Mouse (Mus musculus): ENCODE data around the gene Zfp384. TPM values are rescaled to one million over a fixed set of nuclear protein-coding genes. Genes with fewer than 3 reads are reported as not detected.

Gene Zfp384
- polyA plus RNA-seq, 1 experiment from 2014 or later, result 9.9 TPM

DNA sequence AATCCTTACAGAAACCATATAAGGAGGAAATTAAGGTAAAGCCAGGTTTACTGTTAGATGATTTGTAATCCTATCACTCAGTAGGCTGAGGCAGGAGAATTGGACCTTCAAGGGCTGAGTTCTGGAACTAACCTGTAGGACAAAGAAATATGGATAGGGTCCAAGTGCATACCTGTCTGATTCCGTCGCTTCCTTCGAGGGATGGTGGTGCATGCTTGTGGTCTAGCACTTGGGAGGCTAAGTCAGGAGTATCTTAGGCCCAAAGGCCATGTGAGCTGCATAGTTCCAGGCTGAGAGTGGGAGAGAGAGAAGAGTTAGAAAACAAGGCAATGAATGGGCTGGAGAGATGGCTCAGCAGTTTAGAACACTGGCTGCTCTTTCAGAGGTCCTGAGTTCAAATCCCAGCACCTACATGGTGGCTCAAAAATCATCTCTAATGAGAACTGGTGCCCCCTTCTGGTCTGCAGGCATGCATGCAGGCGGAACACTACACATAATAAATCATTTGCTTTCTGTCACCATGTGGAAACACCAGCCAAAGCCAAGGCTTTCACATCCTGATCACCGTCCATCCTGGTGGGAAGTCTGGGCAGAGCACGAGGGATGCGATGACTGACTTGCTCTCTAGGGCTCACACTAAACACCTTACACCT lies 42.4 kb upstream of the Zfp384 start:
- H3K36me3 ChIP-seq (ENCODE audit: insufficient read depth, low read length), result no peaks in the 10 kb centered on the region
- no peak overlapping the region for H3K27ac ChIP-seq (ENCODE audit: low read length)
- WGBS, result 88% methylated on average over 7 of the region's 7 CpGs
- no peak overlapping the region for H3K9ac ChIP-seq (replicated peaks; ENCODE audit: low read depth)
- peaks cover 5% of the 10 kb centered on the region for H3K4me1 ChIP-seq (ENCODE audit: insufficient read depth, low read depth, low read length)
- no peaks in the 10 kb centered on the region for H3K9me3 ChIP-seq (ENCODE audit: low read length)
- no peak overlapping the region for H3K4me2 ChIP-seq (replicated peaks; ENCODE audit: low read depth, low read length)
- TF ChIP-seq CTCF (IDR thresholded peaks at IDR 0.05) (peak; percentile 57), EP300 (IDR thresholded peaks at IDR 0.05) (no peak)
- no peak overlapping the region for H3K4me3 ChIP-seq (ENCODE audit: low read depth, low read length)
- ATAC-seq (no peak), DNase-seq (ENCODE audit: low spot score) (no peak)
- H3K27me3 ChIP-seq (replicated peaks; ENCODE audit: insufficient read depth, low read length), result no peaks in the 10 kb centered on the region

DNA sequence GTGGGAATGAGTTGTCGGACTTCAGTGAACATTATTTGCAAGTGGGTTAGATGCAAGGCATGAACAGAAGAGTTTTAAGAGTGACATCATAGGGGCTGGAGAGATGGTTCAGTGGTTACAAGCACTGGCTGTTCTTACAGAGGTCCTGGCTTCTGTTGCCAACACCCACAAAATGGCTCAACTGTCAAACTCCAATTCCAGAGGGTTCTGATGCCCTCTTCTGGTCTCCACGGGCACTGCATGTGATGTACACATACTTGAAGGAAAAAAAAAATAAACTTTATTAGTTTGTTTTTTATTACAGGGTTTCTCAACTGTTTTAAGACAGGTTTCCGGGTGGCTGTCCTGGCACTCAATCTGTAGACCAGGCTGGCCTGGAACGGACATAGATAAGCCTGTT lies 41.2 kb upstream of the Zfp384 start:
- Histone ChIP-seq H3K27me3 (replicated peaks; ENCODE audit: insufficient read depth, low read length) (no peaks in the 10 kb centered on the region), H3K9ac (replicated peaks; ENCODE audit: low read depth) (no peak overlapping the region), H3K4me3 (ENCODE audit: low read depth, low read length) (no peak overlapping the region), H3K27ac (ENCODE audit: low read length) (no peak overlapping the region), H3K36me3 (ENCODE audit: insufficient read depth, low read length) (no peaks in the 10 kb centered on the region), H3K4me2 (replicated peaks; ENCODE audit: low read depth, low read length) (no peak overlapping the region), H3K9me3 (ENCODE audit: low read length) (no peaks in the 10 kb centered on the region), H3K4me1 (ENCODE audit: insufficient read depth, low read depth, low read length) (peaks cover 5% of the 10 kb centered on the region)
- WGBS, result 56% methylated on average over 4 of the region's 4 CpGs
- TF ChIP-seq CTCF (IDR thresholded peaks at IDR 0.05) (peak; percentile 67), EP300 (IDR thresholded peaks at IDR 0.05) (no peak)
- DNase-seq (ENCODE audit: low spot score) (peak; percentile 47), ATAC-seq (no peak)

DNA sequence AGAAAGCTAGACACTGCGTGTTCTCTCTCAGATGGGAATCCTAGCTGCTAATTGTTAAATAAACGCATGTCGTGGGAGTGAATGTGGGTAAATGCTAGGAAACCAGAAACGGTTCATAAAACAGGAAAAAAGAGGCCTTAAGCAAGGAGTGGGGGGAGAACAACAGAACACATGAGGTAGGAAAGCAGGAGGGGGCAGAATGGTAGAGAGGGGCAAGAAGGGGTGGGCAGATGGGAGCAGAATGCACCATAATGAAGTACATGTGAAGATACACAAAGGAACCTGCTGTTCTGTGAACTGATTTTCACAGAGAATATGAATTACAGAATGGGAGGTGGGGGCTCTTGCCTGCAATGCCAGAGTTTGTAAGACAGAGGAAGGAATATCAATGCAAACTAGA lies 16.7 kb upstream of the Zfp384 start:
- no peaks in the 10 kb centered on the region for H3K36me3 ChIP-seq (ENCODE audit: insufficient read depth, low read length)
- peaks cover 6% of the 10 kb centered on the region for H3K4me1 ChIP-seq (ENCODE audit: insufficient read depth, low read depth, low read length)
- no peak for DNase-seq (ENCODE audit: low spot score)
- H3K9me3 ChIP-seq (ENCODE audit: low read length), result no peaks in the 10 kb centered on the region
- TF ChIP-seq CTCF (IDR thresholded peaks at IDR 0.05) (no peak), EP300 (IDR thresholded peaks at IDR 0.05) (no peak)
- H3K27me3 ChIP-seq (replicated peaks; ENCODE audit: insufficient read depth, low read length), result peaks cover 27% of the 10 kb centered on the region; the same call in 1 of the 2 replicates
- WGBS, result 58% methylated on average over 4 of the region's 4 CpGs
- H3K27ac ChIP-seq (ENCODE audit: low read length), result no peak overlapping the region
- H3K4me2 ChIP-seq (replicated peaks; ENCODE audit: low read depth, low read length), result no peak overlapping the region
- ATAC-seq, result no peak
- H3K9ac ChIP-seq (replicated peaks; ENCODE audit: low read depth), result no peak overlapping the region
- H3K4me3 ChIP-seq (ENCODE audit: low read depth, low read length), result no peak overlapping the region

DNA sequence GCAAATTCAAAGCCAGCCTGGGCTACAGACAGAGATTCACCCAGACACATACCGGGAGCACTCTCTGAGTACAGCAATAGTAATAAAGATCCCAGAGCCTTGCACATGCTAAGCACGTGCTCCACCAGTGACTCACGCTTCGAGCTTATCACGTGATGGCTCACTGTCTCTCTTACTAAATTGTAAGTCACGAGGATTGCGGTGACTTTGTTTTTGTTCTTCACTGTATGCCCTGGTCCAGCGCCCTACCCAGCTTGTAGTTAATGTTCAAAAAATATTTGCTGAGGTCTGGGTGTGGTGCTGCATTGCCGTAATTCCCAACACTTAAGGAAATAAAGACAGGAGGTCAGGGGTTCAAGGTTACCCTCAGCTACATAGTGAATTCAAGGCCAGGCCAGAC lies 15.6 kb upstream of the Zfp384 start:
- Histone ChIP-seq H3K9me3 (ENCODE audit: low read length) (no peaks in the 10 kb centered on the region), H3K27ac (ENCODE audit: low read length) (no peak overlapping the region), H3K4me2 (replicated peaks; ENCODE audit: low read depth, low read length) (no peak overlapping the region), H3K4me1 (ENCODE audit: insufficient read depth, low read depth, low read length) (peaks cover 8% of the 10 kb centered on the region), H3K27me3 (replicated peaks; ENCODE audit: insufficient read depth, low read length) (peaks cover 38% of the 10 kb centered on the region; the same call in 1 of the 2 replicates), H3K36me3 (ENCODE audit: insufficient read depth, low read length) (no peaks in the 10 kb centered on the region), H3K4me3 (ENCODE audit: low read depth, low read length) (no peak overlapping the region), H3K9ac (replicated peaks; ENCODE audit: low read depth) (no peak overlapping the region)
- 73% methylated on average over 9 of the region's 9 CpGs for WGBS
- ATAC-seq, result no peak
- DNase-seq (ENCODE audit: low spot score), result no peak
- TF ChIP-seq CTCF (IDR thresholded peaks at IDR 0.05) (no peak), EP300 (IDR thresholded peaks at IDR 0.05) (no peak)

DNA sequence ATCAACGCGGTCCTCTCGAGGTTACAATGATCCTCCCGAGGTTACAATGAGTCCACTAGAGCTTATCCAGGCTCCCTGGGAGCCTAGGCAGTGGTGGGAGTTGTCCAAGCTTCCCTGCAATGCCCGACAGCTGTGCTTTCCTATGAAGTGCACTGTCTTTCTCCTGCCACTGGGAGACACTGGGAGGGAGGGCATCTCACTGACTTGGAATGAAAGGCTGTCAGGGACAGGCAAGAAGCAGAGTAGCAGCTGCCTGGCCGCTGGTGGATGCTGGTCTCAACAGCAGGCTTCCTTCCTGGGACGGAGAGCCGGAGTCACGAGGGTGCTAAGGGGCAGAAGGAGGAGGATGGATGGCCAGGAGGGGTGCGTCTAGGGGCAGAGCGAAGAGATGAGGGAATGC lies 15.1 kb upstream of the Zfp384 start:
- Histone ChIP-seq H3K4me1 (ENCODE audit: insufficient read depth, low read depth, low read length) (peaks cover 8% of the 10 kb centered on the region), H3K4me2 (replicated peaks; ENCODE audit: low read depth, low read length) (no peak overlapping the region), H3K27me3 (replicated peaks; ENCODE audit: insufficient read depth, low read length) (peaks cover 44% of the 10 kb centered on the region), H3K27ac (ENCODE audit: low read length) (no peak overlapping the region), H3K4me3 (ENCODE audit: low read depth, low read length) (no peak overlapping the region), H3K36me3 (ENCODE audit: insufficient read depth, low read length) (no peaks in the 10 kb centered on the region), H3K9me3 (ENCODE audit: low read length) (no peaks in the 10 kb centered on the region), H3K9ac (replicated peaks; ENCODE audit: low read depth) (no peak overlapping the region)
- TF ChIP-seq EP300 (IDR thresholded peaks at IDR 0.05) (no peak), CTCF (IDR thresholded peaks at IDR 0.05) (peak; percentile 53)
- WGBS, result 14% methylated on average over 11 of the region's 11 CpGs
- ATAC-seq (0 out of 2 replicates have a peak, but pooled peaks have one; percentile 21), DNase-seq (ENCODE audit: low spot score) (peak; percentile 25)

DNA sequence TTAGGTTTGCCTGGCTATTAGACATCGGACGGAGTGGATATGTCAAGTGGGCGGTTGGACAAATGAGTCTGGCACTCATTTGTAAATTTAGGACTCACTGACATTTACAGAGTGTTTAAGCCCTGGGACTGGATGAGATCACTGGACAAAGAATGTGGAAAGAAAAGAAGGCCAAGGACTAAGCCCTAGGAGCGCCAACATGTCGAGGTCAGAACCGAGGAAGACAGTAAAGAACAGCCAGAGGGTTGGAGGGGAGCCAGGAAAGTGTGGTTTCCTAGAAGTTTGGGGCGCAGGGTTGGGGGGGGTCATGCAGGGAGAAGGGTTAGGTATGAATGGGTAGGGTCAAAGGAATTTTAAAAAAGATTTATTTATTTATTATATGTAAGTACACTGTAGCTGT lies 13.7 kb upstream of the Zfp384 start:
- Histone ChIP-seq H3K27ac (ENCODE audit: low read length) (no peak overlapping the region), H3K9me3 (ENCODE audit: low read length) (no peaks in the 10 kb centered on the region), H3K4me3 (ENCODE audit: low read depth, low read length) (no peak overlapping the region), H3K4me1 (ENCODE audit: insufficient read depth, low read depth, low read length) (peaks cover 8% of the 10 kb centered on the region), H3K9ac (replicated peaks; ENCODE audit: low read depth) (no peak overlapping the region), H3K4me2 (replicated peaks; ENCODE audit: low read depth, low read length) (no peak overlapping the region), H3K27me3 (replicated peaks; ENCODE audit: insufficient read depth, low read length) (peaks cover 52% of the 10 kb centered on the region), H3K36me3 (ENCODE audit: insufficient read depth, low read length) (no peaks in the 10 kb centered on the region)
- ATAC-seq (no peak), DNase-seq (ENCODE audit: low spot score) (no peak)
- TF ChIP-seq EP300 (IDR thresholded peaks at IDR 0.05), result no peak
- TF ChIP-seq CTCF (IDR thresholded peaks at IDR 0.05), result no peak
- WGBS, result 55% methylated on average over 7 of the region's 7 CpGs
